Comparison of ENCODE assay signal across 28 mouse cellular contexts in the genomic region with DNA sequence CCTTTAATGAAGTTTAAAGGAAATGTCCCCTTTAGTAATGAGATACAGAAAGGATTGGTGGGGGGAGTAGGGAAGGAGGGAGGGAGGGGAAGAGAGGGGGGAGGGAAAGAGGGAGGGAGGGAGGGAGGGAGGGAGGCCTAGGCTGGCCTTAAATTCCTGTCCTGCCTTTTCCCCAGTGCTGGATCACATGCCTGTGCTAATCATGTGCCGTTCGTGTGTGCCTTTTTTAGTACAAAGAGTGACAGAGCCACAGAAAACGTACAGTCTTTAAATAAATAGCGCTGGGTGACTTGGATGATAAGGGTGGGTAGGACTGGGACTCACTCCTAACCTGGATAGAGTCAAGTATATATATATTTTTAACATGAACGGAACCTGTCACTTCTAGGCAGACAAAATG.
DNase-seq lines count a peak whose midpoint lies in the region; ATAC-seq and TF ChIP-seq lines count a peak whose summit lies in the region.
"Had no signal": no experiment of that assay in that cellular context is flagged by ENCODE, and none has a peak within 500 bp of the region (broad histone marks: within the 10 kb centered on the region; RNA-seq: fewer than 3 reads in every experiment).

No protein-coding gene starts in this region.

- no peaks in the 10 kb centered on the region for H3K79me2 ChIP-seq in heart, adult 2 months (replicated peaks; ENCODE audit: control insufficient read depth, insufficient read depth, low read length)

- peak overlapping the region; percentile 7; the same call in 1 of the 2 replicates for H3K4me2 ChIP-seq in heart, embryonic 13.5 days
- no peak overlapping the region for H3K4me2 ChIP-seq in stomach, embryonic 15.5 days
- H3K4me2 ChIP-seq: kidney, embryonic 15.5 days; limb, embryonic 13.5 days; liver, embryonic 13.5 days; lung, embryonic 14.5 days; midbrain, embryonic 15.5 days; neural tube, embryonic 15.5 days had no signal

- no peaks in the 10 kb centered on the region; the same call in 1 of the 2 replicates for H3K36me3 ChIP-seq in heart, adult 2 months (ENCODE audit: control insufficient read depth, insufficient read depth, low read length)
- H3K36me3 ChIP-seq in heart, embryonic 13.5 days = no peaks in the 10 kb centered on the region
- no peaks in the 10 kb centered on the region for H3K36me3 ChIP-seq in stomach, embryonic 15.5 days
- H3K36me3 ChIP-seq: kidney, embryonic 15.5 days; limb, embryonic 13.5 days; liver, embryonic 13.5 days; midbrain, embryonic 10.5 days; midbrain, embryonic 15.5 days; neural tube, embryonic 15.5 days had no signal

- DNase-seq in heart, adult 2 months = no peak
- DNase-seq in heart, adult 9 months (ENCODE audit: low spot score in 2 of 2) = no peak
- DNase-seq in urinary bladder, adult 18-20 months (ENCODE audit: low spot score in 2 of 2) = no peak
- DNase-seq in retina, embryonic 14.5 days (ENCODE audit: low spot score) = no peak
- DNase-seq: adrenal gland, postnatal 25 days; cerebellum, adult 18-20 months; cerebellum, postnatal 14 days; forebrain, postnatal 0 days; gastrocnemius, postnatal 10 days; kidney, adult 18-20 months; kidney, postnatal 25 days; liver, embryonic 13.5 days; lung, embryonic 14.5 days; lung, postnatal 14 days; right cerebral cortex, adult 18-20 months; spleen, adult 18-20 months; thymus, postnatal 4 days had no signal

- no peaks in the 10 kb centered on the region for H3K27me3 ChIP-seq in heart, adult 2 months (ENCODE audit: control insufficient read depth, insufficient read depth, low read length)
- H3K27me3 ChIP-seq in heart, embryonic 13.5 days (replicated peaks) = no peaks in the 10 kb centered on the region
- H3K27me3 ChIP-seq in stomach, embryonic 15.5 days (replicated peaks) = no peaks in the 10 kb centered on the region
- H3K27me3 ChIP-seq: kidney, embryonic 15.5 days; limb, embryonic 13.5 days; liver, embryonic 13.5 days; midbrain, embryonic 15.5 days; neural tube, embryonic 15.5 days; Patski had no signal

- no peak overlapping the region for H3K4me3 ChIP-seq in heart, adult 2 months
- no peak overlapping the region for H3K4me3 ChIP-seq in bone marrow macrophage, adult 2 months (ENCODE audit: insufficient read depth, low read length)
- H3K4me3 ChIP-seq in heart, embryonic 13.5 days = no peak overlapping the region
- no peak overlapping the region for H3K4me3 ChIP-seq in stomach, embryonic 15.5 days (replicated peaks)
- H3K4me3 ChIP-seq: erythroblast, embryonic 14.5 days; kidney, embryonic 15.5 days; limb, embryonic 13.5 days; liver, embryonic 13.5 days; midbrain, embryonic 10.5 days; midbrain, embryonic 15.5 days; neural tube, embryonic 15.5 days had no signal

- TF ChIP-seq POLR2A in heart, adult 2 months (IDR thresholded peaks at IDR 0.05; ENCODE audit: insufficient read depth, low read depth, low read length) = no peak
- TF ChIP-seq POLR2A in bone marrow macrophage, adult 2 months (IDR thresholded peaks at IDR 0.05; ENCODE audit: borderline replicate concordance, low read depth, low read length) = no peak

- no peaks in the 10 kb centered on the region for H3K9me3 ChIP-seq in heart, embryonic 13.5 days
- H3K9me3 ChIP-seq in stomach, embryonic 15.5 days = no peaks in the 10 kb centered on the region
- H3K9me3 ChIP-seq: kidney, embryonic 15.5 days; limb, embryonic 13.5 days; liver, embryonic 13.5 days; midbrain, embryonic 10.5 days; midbrain, embryonic 15.5 days; neural tube, embryonic 15.5 days had no signal

- ATAC-seq in heart, embryonic 13.5 days (ENCODE audit: extremely low read depth, insufficient number of reproducible peaks, low FRiP score, low TSS enrichment) = no peak; the same call in 1 of the 2 replicates
- ATAC-seq in stomach, embryonic 15.5 days (ENCODE audit: insufficient read depth, low FRiP score, low read depth) = peak; percentile 53; the same call in 1 of the 2 replicates
- ATAC-seq: forebrain, postnatal 0 days; hindbrain, embryonic 16.5 days; midbrain, embryonic 15.5 days; Patski had no signal

- no peak overlapping the region for H3K9ac ChIP-seq in heart, adult 2 months (ENCODE audit: low read depth, low read length)
- H3K9ac ChIP-seq in heart, embryonic 13.5 days = no peak overlapping the region
- no peak overlapping the region for H3K9ac ChIP-seq in stomach, embryonic 15.5 days
- H3K9ac ChIP-seq: forebrain, postnatal 0 days; kidney, embryonic 15.5 days; limb, embryonic 13.5 days; liver, embryonic 13.5 days; lung, embryonic 14.5 days; midbrain, embryonic 15.5 days; neural tube, embryonic 15.5 days had no signal

- peak overlapping the region; percentile 36 for H3K27ac ChIP-seq in heart, adult 2 months
- H3K27ac ChIP-seq in bone marrow macrophage, adult 2 months (ENCODE audit: insufficient read depth, low read depth, low read length) = peak overlapping the region; percentile 31
- peak overlapping the region; percentile 85 for H3K27ac ChIP-seq in heart, embryonic 13.5 days (replicated peaks)
- no peak overlapping the region for H3K27ac ChIP-seq in stomach, embryonic 15.5 days
- H3K27ac ChIP-seq: kidney, embryonic 15.5 days; limb, embryonic 13.5 days; liver, embryonic 13.5 days; midbrain, embryonic 10.5 days; midbrain, embryonic 15.5 days; neural tube, embryonic 15.5 days had no signal

- WGBS in heart, adult 2 months = 32% methylated on average over 5 of the region's 5 CpGs
- 25% methylated on average over 5 of the region's 5 CpGs for WGBS in heart, embryonic 13.5 days
- WGBS in stomach, embryonic 15.5 days = 50% methylated on average over 5 of the region's 5 CpGs

- no peak for TF ChIP-seq CTCF in heart, adult 2 months (IDR thresholded peaks at IDR 0.05)
- no peak for TF ChIP-seq CTCF in bone marrow macrophage, adult 2 months (IDR thresholded peaks at IDR 0.05; ENCODE audit: low read depth, low read length)

- intact Hi-C loops in heart, adult 2 months (cut with DNase I) = no loop called here

- TF ChIP-seq EP300 in heart, adult 2 months (IDR thresholded peaks at IDR 0.05; ENCODE audit: insufficient read depth, low read depth, low read length) = 0 out of 2 replicates have a peak, but pooled peaks have one; percentile 33

- H3K4me1 ChIP-seq in heart, adult 2 months (ENCODE audit: control insufficient read depth, insufficient read depth, low read length) = peaks cover 1% of the 10 kb centered on the region; the same call in 1 of the 2 replicates
- H3K4me1 ChIP-seq in bone marrow macrophage, adult 2 months (ENCODE audit: control insufficient read depth, insufficient read depth, low read length) = peaks cover 20% of the 10 kb centered on the region
- peaks cover 26% of the 10 kb centered on the region for H3K4me1 ChIP-seq in heart, embryonic 13.5 days
- no peaks in the 10 kb centered on the region for H3K4me1 ChIP-seq in stomach, embryonic 15.5 days
- H3K4me1 ChIP-seq: limb, embryonic 13.5 days; liver, embryonic 13.5 days; midbrain, embryonic 10.5 days had no signal
